9 mouse cellular contexts compared by ENCODE assay signal in the genomic region with DNA sequence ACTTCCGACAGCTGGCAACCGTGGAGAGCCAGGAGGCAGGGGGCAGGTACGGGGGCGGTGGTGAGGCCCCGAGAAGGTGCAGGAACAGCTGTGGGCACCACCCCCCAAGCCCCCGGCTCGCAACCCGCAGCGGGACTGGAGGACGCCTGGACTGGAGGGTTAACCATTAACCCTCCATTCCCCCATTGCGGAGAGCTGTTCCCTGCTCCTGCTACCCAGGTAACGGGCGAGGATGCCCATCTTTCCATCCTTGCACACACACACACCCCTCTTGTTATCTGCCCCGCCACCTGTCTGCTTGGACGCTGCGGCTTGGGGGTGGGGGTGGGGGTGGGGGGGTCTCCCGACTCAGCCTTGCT. TPM values are rescaled to one million over a fixed set of nuclear protein-coding genes. Genes with fewer than 3 reads are reported as not detected.
DNase-seq lines count a peak whose midpoint lies in the region; ATAC-seq lines count a peak whose summit lies in the region.
"Had no signal": no experiment of that assay in that cellular context is flagged by ENCODE, and none has a peak within 500 bp of the region (broad histone marks: within the 10 kb centered on the region; RNA-seq: fewer than 3 reads in every experiment).

No protein-coding gene starts in this region.

- 4% methylated on average over 17 of the region's 17 CpGs for WGBS in lung, embryonic 15.5 days
- WGBS in hindbrain, embryonic 11.5 days, result 3% methylated on average over 17 of the region's 17 CpGs
- 4% methylated on average over 17 of the region's 17 CpGs for WGBS in liver, embryonic 12.5 days (ENCODE audit: insufficient replicate concordance)
- WGBS in stomach, embryonic 15.5 days, result 2% methylated on average over 17 of the region's 17 CpGs

- no peaks in the 10 kb centered on the region for H3K9me3 ChIP-seq in lung, embryonic 15.5 days
- no peaks in the 10 kb centered on the region for H3K9me3 ChIP-seq in hindbrain, embryonic 11.5 days (ENCODE audit: control insufficient read depth, low read length)
- H3K9me3 ChIP-seq in liver, embryonic 12.5 days (replicated peaks), result no peaks in the 10 kb centered on the region
- no peaks in the 10 kb centered on the region for H3K9me3 ChIP-seq in stomach, embryonic 15.5 days

- H3K36me3 ChIP-seq in lung, embryonic 15.5 days, result no peaks in the 10 kb centered on the region
- H3K36me3 ChIP-seq in hindbrain, embryonic 11.5 days (ENCODE audit: control insufficient read depth, insufficient read depth, low read length), result no peaks in the 10 kb centered on the region
- H3K36me3 ChIP-seq in liver, embryonic 12.5 days, result no peaks in the 10 kb centered on the region
- no peaks in the 10 kb centered on the region for H3K36me3 ChIP-seq in stomach, embryonic 15.5 days

- H3K27ac ChIP-seq in lung, embryonic 15.5 days, result no peak overlapping the region
- no peak overlapping the region for H3K27ac ChIP-seq in hindbrain, embryonic 11.5 days (ENCODE audit: low read depth, low read length)
- no peak overlapping the region for H3K27ac ChIP-seq in liver, embryonic 12.5 days
- no peak overlapping the region for H3K27ac ChIP-seq in stomach, embryonic 15.5 days

- no peak; the same call in 1 of the 2 replicates for ATAC-seq in lung, embryonic 15.5 days (ENCODE audit: borderline replicate concordance, extremely low read depth, low FRiP score, low TSS enrichment)
- peak; percentile 31; the same call in 1 of the 2 replicates for ATAC-seq in hindbrain, embryonic 11.5 days (ENCODE audit: low FRiP score)
- 0 out of 2 replicates have a peak, but pooled peaks have one; percentile 8 for ATAC-seq in liver, embryonic 12.5 days
- ATAC-seq in stomach, embryonic 15.5 days (ENCODE audit: insufficient read depth, low FRiP score, low read depth), result peak; percentile 16; the same call in 1 of the 2 replicates
- no peak for ATAC-seq in monocyte, adult 5-6 weeks (replicated peaks; ENCODE audit: insufficient number of reproducible peaks, low FRiP score, low TSS enrichment, poor library complexity, severe bottlenecking)

- H3K4me1 ChIP-seq in lung, embryonic 15.5 days, result peaks cover 25% of the 10 kb centered on the region
- peaks cover 10% of the 10 kb centered on the region for H3K4me1 ChIP-seq in hindbrain, embryonic 11.5 days (replicated peaks; ENCODE audit: control insufficient read depth, insufficient read depth, low read length)
- H3K4me1 ChIP-seq in liver, embryonic 12.5 days, result peaks cover 45% of the 10 kb centered on the region
- peaks cover 20% of the 10 kb centered on the region for H3K4me1 ChIP-seq in stomach, embryonic 15.5 days

- H3K9ac ChIP-seq in lung, embryonic 15.5 days, result no peak overlapping the region
- peak overlapping the region; percentile 40; the same call in 1 of the 2 replicates for H3K9ac ChIP-seq in hindbrain, embryonic 11.5 days (ENCODE audit: low read depth, low read length)
- H3K9ac ChIP-seq in liver, embryonic 12.5 days, result no peak overlapping the region
- H3K9ac ChIP-seq in stomach, embryonic 15.5 days, result no peak overlapping the region

- peak overlapping the region; percentile 91 for H3K4me2 ChIP-seq in lung, embryonic 15.5 days
- H3K4me2 ChIP-seq in hindbrain, embryonic 11.5 days (replicated peaks; ENCODE audit: low read depth, low read length), result peak overlapping the region; percentile 74
- peak overlapping the region; percentile 76 for H3K4me2 ChIP-seq in liver, embryonic 12.5 days
- peak overlapping the region; percentile 86 for H3K4me2 ChIP-seq in stomach, embryonic 15.5 days

- peak overlapping the region; percentile 46 for H3K4me3 ChIP-seq in lung, embryonic 15.5 days
- peak overlapping the region; percentile 49 for H3K4me3 ChIP-seq in hindbrain, embryonic 11.5 days (ENCODE audit: low read depth, low read length)
- H3K4me3 ChIP-seq in liver, embryonic 12.5 days, result peak overlapping the region; percentile 50
- H3K4me3 ChIP-seq in stomach, embryonic 15.5 days (replicated peaks), result peak overlapping the region; percentile 46

- H3K27me3 ChIP-seq in lung, embryonic 15.5 days, result peaks cover 68% of the 10 kb centered on the region
- H3K27me3 ChIP-seq in hindbrain, embryonic 11.5 days (ENCODE audit: control insufficient read depth, insufficient read depth, low read length), result peaks cover 52% of the 10 kb centered on the region
- H3K27me3 ChIP-seq in liver, embryonic 12.5 days (replicated peaks), result peaks cover 84% of the 10 kb centered on the region
- peaks cover 48% of the 10 kb centered on the region for H3K27me3 ChIP-seq in stomach, embryonic 15.5 days (replicated peaks)

- no peak for DNase-seq in lung, postnatal 36 days
- DNase-seq in hindbrain, embryonic 11.5 days (ENCODE audit: low spot score), result no peak
- DNase-seq in cerebellum, adult 9-10 months, result no peak
- no peak for DNase-seq in layer of hippocampus, postnatal 14 days (ENCODE audit: low spot score in 2 of 2)
- DNase-seq: lung, adult 2 months had no signal

RNA-seq across cellular contexts. Expression of gene Vwa5b2, which starts 1.4 kb away (rescaled TPM):
- polyA plus RNA-seq in lung, embryonic 15.5 days (2015; fragmentation: Nextera tagmentation; extraction: Ambion mirVana), result 0.39 and 0.94 TPM in 2 replicates
- 1.6 and 4.1 TPM in 2 replicates for polyA plus RNA-seq in hindbrain, embryonic 11.5 days (2014; fragmentation: Nextera tagmentation; extraction: Ambion mirVana)
- 0.23 and 0.30 TPM in 2 replicates for polyA plus RNA-seq in liver, embryonic 12.5 days (2016; fragmentation: Nextera tagmentation; extraction: Ambion mirVana)
- polyA plus RNA-seq in stomach, embryonic 15.5 days (2015; fragmentation: Nextera tagmentation; extraction: Ambion mirVana), result 5.5 and 7.3 TPM in 2 replicates
- total RNA-seq in layer of hippocampus, postnatal 14 days (2021), result 10 to 100 TPM; 30.8 to 43.6 TPM
- total RNA-seq in monocyte, adult 5-6 weeks (2017), result not detected in 3 replicates

RNA-seq across cellular contexts. Expression of gene Eef1akmt4, which starts 20.7 kb away (rescaled TPM):
- 28.4 and 29.0 TPM in 2 replicates for polyA plus RNA-seq in lung, embryonic 15.5 days (2015; fragmentation: Nextera tagmentation; extraction: Ambion mirVana)
- polyA plus RNA-seq in hindbrain, embryonic 11.5 days (2014; fragmentation: Nextera tagmentation; extraction: Ambion mirVana), result 26.9 and 32.5 TPM in 2 replicates
- polyA plus RNA-seq in liver, embryonic 12.5 days (2016; fragmentation: Nextera tagmentation; extraction: Ambion mirVana), result 27.4 and 28.6 TPM in 2 replicates
- polyA plus RNA-seq in stomach, embryonic 15.5 days (2015; fragmentation: Nextera tagmentation; extraction: Ambion mirVana), result 31.6 and 32.3 TPM in 2 replicates
- total RNA-seq in layer of hippocampus, postnatal 14 days (2021), result 1 to 10 TPM; 1.7 to 3.6 TPM
- total RNA-seq in monocyte, adult 5-6 weeks (2017), result 2.4 to 3.1 TPM (median 2.5 TPM) in 3 replicates

RNA-seq across cellular contexts. Expression of gene Gm49333, which starts 20.8 kb away (rescaled TPM):
- polyA plus RNA-seq in lung, embryonic 15.5 days (2015; fragmentation: Nextera tagmentation; extraction: Ambion mirVana), result not detected in 2 replicates
- not detected in 2 replicates for polyA plus RNA-seq in hindbrain, embryonic 11.5 days (2014; fragmentation: Nextera tagmentation; extraction: Ambion mirVana)
- 0.21 TPM in 1 of 2 replicates, not detected in the other for polyA plus RNA-seq in liver, embryonic 12.5 days (2016; fragmentation: Nextera tagmentation; extraction: Ambion mirVana)
- polyA plus RNA-seq in stomach, embryonic 15.5 days (2015; fragmentation: Nextera tagmentation; extraction: Ambion mirVana), result 0.15 TPM in 1 of 2 replicates, not detected in the other
- total RNA-seq in layer of hippocampus, postnatal 14 days (2021), result not detected
- not detected in 3 replicates for total RNA-seq in monocyte, adult 5-6 weeks (2017)

RNA-seq across cellular contexts. Expression of gene Alg3, which starts 20.9 kb away (rescaled TPM):
- 32.8 and 34.4 TPM in 2 replicates for polyA plus RNA-seq in lung, embryonic 15.5 days (2015; fragmentation: Nextera tagmentation; extraction: Ambion mirVana)
- polyA plus RNA-seq in hindbrain, embryonic 11.5 days (2014; fragmentation: Nextera tagmentation; extraction: Ambion mirVana), result 54.1 and 54.5 TPM in 2 replicates
- polyA plus RNA-seq in liver, embryonic 12.5 days (2016; fragmentation: Nextera tagmentation; extraction: Ambion mirVana), result 35.0 and 36.0 TPM in 2 replicates
- 38.3 and 39.6 TPM in 2 replicates for polyA plus RNA-seq in stomach, embryonic 15.5 days (2015; fragmentation: Nextera tagmentation; extraction: Ambion mirVana)
- 10 to 100 TPM; 12.3 to 14.1 TPM for total RNA-seq in layer of hippocampus, postnatal 14 days (2021)
- 4.3 to 11.9 TPM (median 5.5 TPM) in 3 replicates for total RNA-seq in monocyte, adult 5-6 weeks (2017)

RNA-seq across cellular contexts. Expression of gene Camk2n2, which starts 30.4 kb away (rescaled TPM):
- polyA plus RNA-seq in lung, embryonic 15.5 days (2015; fragmentation: Nextera tagmentation; extraction: Ambion mirVana), result 0.93 and 1.1 TPM in 2 replicates
- 6.0 and 6.2 TPM in 2 replicates for polyA plus RNA-seq in hindbrain, embryonic 11.5 days (2014; fragmentation: Nextera tagmentation; extraction: Ambion mirVana)
- polyA plus RNA-seq in liver, embryonic 12.5 days (2016; fragmentation: Nextera tagmentation; extraction: Ambion mirVana), result 0.56 and 0.61 TPM in 2 replicates
- polyA plus RNA-seq in stomach, embryonic 15.5 days (2015; fragmentation: Nextera tagmentation; extraction: Ambion mirVana), result 1.3 and 1.4 TPM in 2 replicates
- 100 to 1,000 TPM; 118 to 125 TPM for total RNA-seq in layer of hippocampus, postnatal 14 days (2021)
- total RNA-seq in monocyte, adult 5-6 weeks (2017), result 0.49 TPM in 1 of 3 replicates, not detected in the others

Comparison
In these comparisons a context has a peak if more than half of its experiments do, and no peak if none do; other contexts are left out.
1. ATAC-seq: peak in hindbrain, embryonic 11.5 days (single experiment), liver, embryonic 12.5 days (single experiment) and stomach, embryonic 15.5 days (single experiment); none in lung, embryonic 15.5 days (single experiment) and monocyte, adult 5-6 weeks (single experiment).
2. Peak in every context shown above with its lines, with median percentiles within 50 percentile points of each other: H3K4me2 ChIP-seq and H3K4me3 ChIP-seq.